Mouse (Mus musculus) kidney, embryonic 14.5 days (tissue): Measurements from ENCODE around the gene Ppcs. TPM values are rescaled to one million over a fixed set of nuclear protein-coding genes. Genes with fewer than 3 reads are reported as not detected.

Source experiments
- ATAC-seq: fragments of 200-750 bp; cut with Nextera tagmentation; 2 replicates; pipeline ENCODE4 v1.8.0; 2017; ENCODE audit warnings: moderate number of reproducible peaks, mild to moderate bottlenecking, moderate TSS enrichment, moderate library complexity; ENCODE audit not compliant: low FRiP score, low TSS enrichment
- H3K27ac ChIP-seq: fragments of 300-500 bp; sonication (generic); 2 replicates; pipeline ENCODE4 v1.5.1; 2014; ENCODE audit warnings: low read depth, mild to moderate bottlenecking, low read length, moderate library complexity, mixed read lengths
- H3K27me3 ChIP-seq: fragments of 300-500 bp; sonication (generic); 2 replicates; pipeline ENCODE4 v1.6.1; 2014; ENCODE audit warnings: mild to moderate bottlenecking, low read length; ENCODE audit not compliant: control insufficient read depth, insufficient read depth
- H3K36me3 ChIP-seq: fragments of 300-500 bp; sonication (generic); 2 replicates; pipeline ENCODE4 v1.6.1; 2014; ENCODE audit warnings: low read length, mixed read lengths; ENCODE audit not compliant: control insufficient read depth, insufficient read depth
- H3K4me1 ChIP-seq: fragments of 300-500 bp; sonication (generic); 2 replicates; pipeline ENCODE4 v1.6.1; 2014; ENCODE audit warnings: low read length, mixed read lengths; ENCODE audit not compliant: control insufficient read depth, insufficient read depth
- H3K4me2 ChIP-seq: fragments of 300-500 bp; sonication (generic); replicated peaks from 2 replicates; pipeline ENCODE4 v1.6.1; 2014; ENCODE audit warnings: low read depth, mild to moderate bottlenecking, low read length
- H3K4me3 ChIP-seq: fragments of 300-500 bp; sonication (generic); 2 replicates; pipeline ENCODE4 v1.5.1; 2014; ENCODE audit warnings: mild to moderate bottlenecking, low read length
- H3K9ac ChIP-seq: fragments of 300-500 bp; sonication (generic); 2 replicates; pipeline ENCODE4 v1.6.1; 2014; ENCODE audit warnings: low read depth, mild to moderate bottlenecking, low read length, moderate library complexity
- H3K9me3 ChIP-seq: fragments of 300-500 bp; sonication (generic); 2 replicates; pipeline ENCODE4 v1.6.1; 2016; ENCODE audit warnings: low read length; ENCODE audit not compliant: control insufficient read depth
- WGBS: fragments of 180-500 bp; shearing (Covaris S2); extraction: QIAGEN DNeasy Blood & Tissue Kit; methylation state at CpG from one replicate; pipeline ENCODE4 v1.1.7; 2014; 5-methylcytosine and 5-hydroxymethylcytosine counted together
- polyA plus RNA-seq: library from polyadenylated mRNA; unstranded; fragments of >200 nt; fragmentation: Nextera tagmentation; extraction: Ambion mirVana; gene quantifications from 2 replicates; pipeline ENCODE4 v1.2.1, GENCODE M21; 2014

Gene Ppcs
- polyA plus RNA-seq, 1 experiment from 2014 or later, result 51.5 TPM

GRCm38 (mm10) chr4:119403431-119403830 lies 18.8 kb downstream of the Ppcs start:
- WGBS, result 82% methylated on average over 2 of the region's 2 CpGs
- Histone ChIP-seq H3K9ac (no peak overlapping the region), H3K4me2 (no peak overlapping the region), H3K27me3 (no peaks in the 10 kb centered on the region), H3K4me1 (no peaks in the 10 kb centered on the region), H3K4me3 (no peak overlapping the region), H3K9me3 (peaks cover 17% of the 10 kb centered on the region), H3K36me3 (no peaks in the 10 kb centered on the region), H3K27ac (no peak overlapping the region)
- ATAC-seq, result no peak

DNA sequence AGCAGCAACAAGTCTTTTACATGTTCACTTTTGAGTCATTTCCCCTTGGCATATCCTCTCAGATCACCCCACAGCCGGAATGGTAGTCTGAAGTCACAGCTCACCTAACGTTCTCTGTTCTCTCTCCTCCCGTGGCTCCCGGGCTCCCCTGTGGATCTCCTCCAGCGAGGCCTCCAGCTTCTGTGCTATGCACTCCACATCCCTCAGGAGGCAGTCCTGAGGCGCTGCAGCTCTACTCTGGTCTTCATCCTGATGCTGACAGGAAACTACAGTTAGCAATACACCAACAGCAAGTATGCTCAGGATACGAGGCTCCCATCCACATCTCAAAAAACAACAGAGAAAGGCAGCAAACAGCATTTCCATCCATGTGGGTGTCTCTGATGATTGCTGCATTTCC lies 21.3 kb downstream of the Ppcs start:
- H3K4me1 ChIP-seq, result no peaks in the 10 kb centered on the region
- 65% methylated on average over 7 of the region's 7 CpGs for WGBS
- no peak for ATAC-seq

DNA sequence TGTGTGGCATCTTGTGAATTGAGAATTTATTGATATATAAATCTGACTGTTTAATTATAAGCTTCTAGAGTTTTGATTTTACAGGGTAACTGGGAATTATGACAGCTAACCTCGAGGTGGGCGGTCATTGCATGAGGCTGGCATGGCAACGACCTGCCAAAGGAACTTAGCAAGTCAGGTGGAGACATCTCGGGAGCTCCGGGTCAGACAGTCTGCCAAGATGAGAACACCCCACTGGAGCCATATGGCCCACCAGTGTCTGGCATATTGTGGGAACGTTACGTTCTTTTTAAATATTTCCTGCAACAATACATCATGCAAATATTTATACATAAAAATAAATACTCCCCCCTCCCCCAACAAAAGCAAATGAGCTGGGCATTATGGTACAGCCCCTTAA lies 23.5 kb downstream of the Ppcs start:
- Histone ChIP-seq H3K4me1 (no peaks in the 10 kb centered on the region), H3K9me3 (peaks cover 17% of the 10 kb centered on the region), H3K9ac (no peak overlapping the region), H3K4me3 (no peak overlapping the region), H3K36me3 (no peaks in the 10 kb centered on the region), H3K4me2 (no peak overlapping the region), H3K27ac (no peak overlapping the region), H3K27me3 (no peaks in the 10 kb centered on the region)
- WGBS, result 81% methylated on average over 7 of the region's 7 CpGs
- ATAC-seq, result no peak

More for the DNA sequence above, 21.3 kb downstream of the Ppcs start:
- H3K27me3 ChIP-seq, result no peaks in the 10 kb centered on the region
- no peak overlapping the region for H3K4me3 ChIP-seq
- no peak overlapping the region for H3K4me2 ChIP-seq
- H3K9ac ChIP-seq, result no peak overlapping the region
- H3K27ac ChIP-seq, result no peak overlapping the region
- H3K9me3 ChIP-seq, result peaks cover 17% of the 10 kb centered on the region
- H3K36me3 ChIP-seq, result no peaks in the 10 kb centered on the region

- Histone ChIP-seq H3K27me3 (no peaks in the 10 kb centered on the region), H3K36me3 (no peaks in the 10 kb centered on the region), H3K9ac (no peak overlapping the region), H3K27ac (no peak overlapping the region), H3K4me2 (no peak overlapping the region), H3K4me1 (no peaks in the 10 kb centered on the region), H3K4me3 (no peak overlapping the region), H3K9me3 (0 out of 2 replicates have a peak, but pooled peaks cover 2% of the 10 kb centered on the region)
- 97% methylated on average over 1 of the region's 1 CpGs for WGBS
- ATAC-seq, result no peak
Measured at GRCm38 (mm10) chr4:119390369-119390768, 31.9 kb downstream of the Ppcs start.

- 42% methylated on average over 3 of the region's 3 CpGs for WGBS
- ATAC-seq, result peak; percentile 81; the same call in 1 of the 2 replicates
Measured at GRCm38 (mm10) chr4:119389184-119389583, 33.0 kb downstream of the Ppcs start.

GRCm38 (mm10) chr4:119381471-119382190 lies 40.6 kb downstream of the Ppcs start:
- Histone ChIP-seq H3K9me3 (no peaks in the 10 kb centered on the region), H3K9ac (no peak overlapping the region), H3K4me3 (no peak overlapping the region), H3K4me1 (no peaks in the 10 kb centered on the region), H3K27ac (no peak overlapping the region), H3K36me3 (no peaks in the 10 kb centered on the region), H3K4me2 (no peak overlapping the region), H3K27me3 (no peaks in the 10 kb centered on the region)
- WGBS, result 66% methylated on average over 7 of the region's 7 CpGs
- no peak for ATAC-seq

More at GRCm38 (mm10) chr4:119389184-119389583, 33.0 kb downstream of the Ppcs start:
- no peaks in the 10 kb centered on the region for H3K4me1 ChIP-seq
- H3K4me2 ChIP-seq, result no peak overlapping the region
- H3K36me3 ChIP-seq, result no peaks in the 10 kb centered on the region
- H3K4me3 ChIP-seq, result no peak overlapping the region
- 0 out of 2 replicates have a peak, but pooled peaks cover 2% of the 10 kb centered on the region for H3K9me3 ChIP-seq
- no peak overlapping the region for H3K9ac ChIP-seq
- H3K27me3 ChIP-seq, result no peaks in the 10 kb centered on the region
- H3K27ac ChIP-seq, result no peak overlapping the region

- H3K4me1 ChIP-seq, result no peaks in the 10 kb centered on the region
- no peaks in the 10 kb centered on the region for H3K9me3 ChIP-seq
- H3K9ac ChIP-seq, result no peak overlapping the region
- H3K36me3 ChIP-seq, result no peaks in the 10 kb centered on the region
- WGBS, result 84% methylated on average over 6 of the region's 6 CpGs
- H3K4me3 ChIP-seq, result no peak overlapping the region
- H3K27me3 ChIP-seq, result no peaks in the 10 kb centered on the region
- no peak for ATAC-seq
- no peak overlapping the region for H3K4me2 ChIP-seq
- no peak overlapping the region for H3K27ac ChIP-seq
Measured at GRCm38 (mm10) chr4:119369460-119369859, 52.8 kb downstream of the Ppcs start.

Other genes with a start within 250 kb of the Ppcs start
- gene Zfp691, start 248.2 kb downstream of the Ppcs start, polyA plus RNA-seq, result 10.2 and 11.0 TPM in 2 replicates
- gene Ermap, start 232.4 kb downstream of the Ppcs start, polyA plus RNA-seq, result 0.49 and 1.3 TPM in 2 replicates
- gene Svbp, start 227.1 kb downstream of the Ppcs start, polyA plus RNA-seq, result 131 and 180 TPM in 2 replicates
- gene Tmem269, start 204.2 kb downstream of the Ppcs start, polyA plus RNA-seq, result 0.16 TPM in 1 of 2 replicates, not detected in the other
- 33.6 and 37.6 TPM in 2 replicates for gene AU022252, start 189.7 kb downstream of the Ppcs start, polyA plus RNA-seq
- gene P3h1, start 189.5 kb downstream of the Ppcs start, polyA plus RNA-seq, result 28.9 and 34.4 TPM in 2 replicates
- 5.9 and 10.4 TPM in 2 replicates for gene Cldn19, start 167.0 kb downstream of the Ppcs start, polyA plus RNA-seq
- gene Ybx1, start 127.8 kb downstream of the Ppcs start, polyA plus RNA-seq, result 969 and 1,061 TPM in 2 replicates
- 122 and 153 TPM in 2 replicates for gene Ppih, start 101.9 kb downstream of the Ppcs start, polyA plus RNA-seq
- gene Ccdc30, start 6.9 kb downstream of the Ppcs start, polyA plus RNA-seq, result 8.7 and 9.2 TPM in 2 replicates
- 0.53 and 0.86 TPM in 2 replicates for gene Zmynd12, start 394 bp upstream of the Ppcs start, polyA plus RNA-seq
- 1.4 and 2.3 TPM in 2 replicates for gene Rimkla, start 70.2 kb upstream of the Ppcs start, polyA plus RNA-seq
- 14.2 and 30.2 TPM in 2 replicates for gene Foxj3, start 114.6 kb upstream of the Ppcs start, polyA plus RNA-seq
- 2.8 and 5.2 TPM in 2 replicates for gene Frg2f1, start 117.1 kb upstream of the Ppcs start, polyA plus RNA-seq
- 4.1 and 5.0 TPM in 2 replicates for gene Guca2a, start 215.3 kb upstream of the Ppcs start, polyA plus RNA-seq
- gene Guca2b, start 236.5 kb upstream of the Ppcs start, polyA plus RNA-seq, result 1.3 and 1.8 TPM in 2 replicates